Mouse (Mus musculus): ENCODE results near the gene Olfr1124. TPM values are rescaled to one million over a fixed set of nuclear protein-coding genes. Genes with fewer than 3 reads are reported as not detected.

Olfr1124 gene
- polyA plus RNA-seq, 1 experiment from 2014 or later: not detected

GRCm38 (mm10) chr2:87480207-87480606, 50.1 kb downstream of the Olfr1124 start:
- Histone ChIP-seq H3K4me2 (ENCODE audit: low read length) (no peak overlapping the region), H3K4me3 (ENCODE audit: low read depth, low read length) (no peak overlapping the region), H3K9me3 (replicated peaks; ENCODE audit: control insufficient read depth, low read length) (no peaks in the 10 kb centered on the region), H3K27me3 (replicated peaks; ENCODE audit: control insufficient read depth, insufficient read depth, low read length) (no peaks in the 10 kb centered on the region), H3K36me3 (ENCODE audit: control insufficient read depth, insufficient read depth, low read length) (no peaks in the 10 kb centered on the region), H3K4me1 (ENCODE audit: control insufficient read depth, insufficient read depth, low read length) (no peaks in the 10 kb centered on the region), H3K27ac (ENCODE audit: low read depth, low read length) (no peak overlapping the region), H3K9ac (ENCODE audit: low read length) (no peak overlapping the region)
- DNase-seq (ENCODE audit: low spot score) (no peak), ATAC-seq (no peak)

GRCm38 (mm10) chr2:87481158-87481557, 51.1 kb downstream of the Olfr1124 start:
- Histone ChIP-seq H3K27me3 (replicated peaks; ENCODE audit: control insufficient read depth, insufficient read depth, low read length) (no peaks in the 10 kb centered on the region), H3K4me1 (ENCODE audit: control insufficient read depth, insufficient read depth, low read length) (no peaks in the 10 kb centered on the region), H3K4me2 (ENCODE audit: low read length) (no peak overlapping the region), H3K4me3 (ENCODE audit: low read depth, low read length) (no peak overlapping the region), H3K36me3 (ENCODE audit: control insufficient read depth, insufficient read depth, low read length) (no peaks in the 10 kb centered on the region), H3K27ac (ENCODE audit: low read depth, low read length) (no peak overlapping the region), H3K9ac (ENCODE audit: low read length) (no peak overlapping the region), H3K9me3 (replicated peaks; ENCODE audit: control insufficient read depth, low read length) (no peaks in the 10 kb centered on the region)
- WGBS: 82% methylated on average over 4 of the region's 4 CpGs
- ATAC-seq (no peak), DNase-seq (ENCODE audit: low spot score) (no peak)

GRCm38 (mm10) chr2:87482276-87482675, 52.2 kb downstream of the Olfr1124 start:
- Histone ChIP-seq H3K4me3 (ENCODE audit: low read depth, low read length) (no peak overlapping the region), H3K9ac (ENCODE audit: low read length) (no peak overlapping the region), H3K27ac (ENCODE audit: low read depth, low read length) (no peak overlapping the region), H3K9me3 (replicated peaks; ENCODE audit: control insufficient read depth, low read length) (no peaks in the 10 kb centered on the region), H3K27me3 (replicated peaks; ENCODE audit: control insufficient read depth, insufficient read depth, low read length) (no peaks in the 10 kb centered on the region), H3K4me1 (ENCODE audit: control insufficient read depth, insufficient read depth, low read length) (no peaks in the 10 kb centered on the region), H3K4me2 (ENCODE audit: low read length) (no peak overlapping the region), H3K36me3 (ENCODE audit: control insufficient read depth, insufficient read depth, low read length) (no peaks in the 10 kb centered on the region)
- WGBS: 76% methylated on average over 2 of the region's 2 CpGs
- ATAC-seq: no peak
- DNase-seq (ENCODE audit: low spot score): no peak

Other genes with a start within 250 kb of the Olfr1124 start
- gene Olfr1112, start 242.5 kb upstream of the Olfr1124 start, polyA plus RNA-seq (2014; fragmentation: Nextera tagmentation; extraction: Ambion mirVana): not detected in 2 replicates
- not detected in 2 replicates for gene Olfr1113, start 221.3 kb upstream of the Olfr1124 start, polyA plus RNA-seq (2014; fragmentation: Nextera tagmentation; extraction: Ambion mirVana)
- not detected in 2 replicates for gene Olfr1115, start 182.3 kb upstream of the Olfr1124 start, polyA plus RNA-seq (2014; fragmentation: Nextera tagmentation; extraction: Ambion mirVana)
- not detected in 2 replicates for gene Olfr1116, start 162.7 kb upstream of the Olfr1124 start, polyA plus RNA-seq (2014; fragmentation: Nextera tagmentation; extraction: Ambion mirVana)
- not detected in 2 replicates for gene Olfr1118, start 122.7 kb upstream of the Olfr1124 start, polyA plus RNA-seq (2014; fragmentation: Nextera tagmentation; extraction: Ambion mirVana)
- gene Olfr1120, start 75.5 kb upstream of the Olfr1124 start, polyA plus RNA-seq (2014; fragmentation: Nextera tagmentation; extraction: Ambion mirVana): not detected in 2 replicates
- not detected in 2 replicates for gene Olfr1121, start 60.4 kb upstream of the Olfr1124 start, polyA plus RNA-seq (2014; fragmentation: Nextera tagmentation; extraction: Ambion mirVana)
- gene Olfr1122, start 44.4 kb upstream of the Olfr1124 start, polyA plus RNA-seq (2014; fragmentation: Nextera tagmentation; extraction: Ambion mirVana): not detected in 2 replicates
- not detected in 2 replicates for gene Olfr1123, start 13.6 kb upstream of the Olfr1124 start, polyA plus RNA-seq (2014; fragmentation: Nextera tagmentation; extraction: Ambion mirVana)
- not detected in 2 replicates for gene Olfr1126, start 23.7 kb downstream of the Olfr1124 start, polyA plus RNA-seq (2014; fragmentation: Nextera tagmentation; extraction: Ambion mirVana)
- not detected in 2 replicates for gene Pramel7, start 66.8 kb downstream of the Olfr1124 start, polyA plus RNA-seq (2014; fragmentation: Nextera tagmentation; extraction: Ambion mirVana)
- gene Pramel6, start 76.3 kb downstream of the Olfr1124 start, polyA plus RNA-seq (2014; fragmentation: Nextera tagmentation; extraction: Ambion mirVana): not detected in 2 replicates
- gene Olfr153, start 101.5 kb downstream of the Olfr1124 start, polyA plus RNA-seq (2014; fragmentation: Nextera tagmentation; extraction: Ambion mirVana): not detected in 2 replicates
- not detected in 2 replicates for gene Olfr1128, start 115.3 kb downstream of the Olfr1124 start, polyA plus RNA-seq (2014; fragmentation: Nextera tagmentation; extraction: Ambion mirVana)
- gene Olfr1129, start 143.6 kb downstream of the Olfr1124 start, polyA plus RNA-seq (2014; fragmentation: Nextera tagmentation; extraction: Ambion mirVana): not detected in 2 replicates
- gene Olfr1130, start 175.9 kb downstream of the Olfr1124 start, polyA plus RNA-seq (2014; fragmentation: Nextera tagmentation; extraction: Ambion mirVana): not detected in 2 replicates
- not detected in 2 replicates for gene Olfr1131, start 196.8 kb downstream of the Olfr1124 start, polyA plus RNA-seq (2014; fragmentation: Nextera tagmentation; extraction: Ambion mirVana)
- gene Olfr1132, start 207.3 kb downstream of the Olfr1124 start, polyA plus RNA-seq (2014; fragmentation: Nextera tagmentation; extraction: Ambion mirVana): not detected in 2 replicates
- gene Olfr1133, start 217.1 kb downstream of the Olfr1124 start, polyA plus RNA-seq (2014; fragmentation: Nextera tagmentation; extraction: Ambion mirVana): not detected in 2 replicates
- gene Olfr1134, start 228.2 kb downstream of the Olfr1124 start, polyA plus RNA-seq (2014; fragmentation: Nextera tagmentation; extraction: Ambion mirVana): not detected in 2 replicates
- not detected in 2 replicates for gene Olfr1135, start 243.4 kb downstream of the Olfr1124 start, polyA plus RNA-seq (2014; fragmentation: Nextera tagmentation; extraction: Ambion mirVana)